Mouse (Mus musculus): ENCODE measurements around the gene Nfkb1. TPM values are rescaled to one million over a fixed set of nuclear protein-coding genes. Genes with fewer than 3 reads are reported as not detected.

The Nfkb1 gene
- total and polyA plus RNA-seq, 3 experiments, result 271 to 369 (median 346) TPM

GRCm38 (mm10) chr3:135686419-135686818, 4.9 kb downstream of the Nfkb1 start:
- peaks cover 89% of the 10 kb centered on the region for H3K79me2 ChIP-seq (replicated peaks; ENCODE audit: control insufficient read depth, extremely low read depth, insufficient read depth, poor library complexity, severe bottlenecking)
- dilution Hi-C loops (cut with MboI; ENCODE audit: extremely low pct_ligation_motif_present, extremely low pct_unique_long_range_greater_than_20kb, low sequenced_read_pairs) (no loop called here), in situ Hi-C loops (cut with MboI; ENCODE audit: low pct_ligation_motif_present, low pct_unique_long_range_greater_than_20kb, low sequenced_read_pairs) (no loop called here)
- H3K9ac ChIP-seq (ENCODE audit: insufficient read depth, low read depth), result no peak overlapping the region
- peak overlapping the region; percentile 3; the same call in 1 of the 2 replicates for H3K4me2 ChIP-seq (ENCODE audit: insufficient read depth, low read depth, poor library complexity, severe bottlenecking)
- H3K36me3 ChIP-seq (replicated peaks in 1 of 2; ENCODE audit: control insufficient read depth in 1 of 2, insufficient read depth in 1 of 2, low read length in 1 of 2), result peaks cover 1 to 38% of the 10 kb centered on the region in 2 experiments
- TF ChIP-seq ZNF384 (IDR thresholded peaks at IDR 0.05; ENCODE audit: low read depth, low read length) (no peak), MAFK (IDR thresholded peaks at IDR 0.05; ENCODE audit: insufficient replicate concordance, low read length) (no peak), MYC (IDR thresholded peaks at IDR 0.05; ENCODE audit: low read depth, low read length) (peak; percentile 75), UBTF (IDR thresholded peaks at IDR 0.05; ENCODE audit: low read depth, low read length) (peak; percentile 53; the same call in 1 of the 2 replicates), MXI1 (IDR thresholded peaks at IDR 0.05; ENCODE audit: low read depth, low read length) (no peak), JUN (IDR thresholded peaks at IDR 0.05; ENCODE audit: insufficient read depth, low read depth, low read length) (no peak), E2F4 (IDR thresholded peaks at IDR 0.05; ENCODE audit: insufficient replicate concordance, low read depth, low read length) (no peak), EP300 (IDR thresholded peaks at IDR 0.05; ENCODE audit: low read length) (peak; percentile 41; the same call in 1 of the 2 replicates), BHLHE40 (IDR thresholded peaks at IDR 0.05; ENCODE audit: low read depth, low read length) (0 out of 2 replicates have a peak, but pooled peaks have one; percentile 23), MAX (IDR thresholded peaks at IDR 0.05; ENCODE audit: low read length) (peak; percentile 84; the same call in 1 of the 2 replicates), CHD1 (IDR thresholded peaks at IDR 0.05; ENCODE audit: low read depth, low read length) (no peak), NRF1 (IDR thresholded peaks at IDR 0.05; ENCODE audit: low read depth, low read length) (no peak), IRF4 (IDR thresholded peaks at IDR 0.05; ENCODE audit: low read depth, low read length) (peak; percentile 65; the same call in 1 of the 2 replicates), MEF2A (IDR thresholded peaks at IDR 0.05; ENCODE audit: borderline replicate concordance, low read depth, low read length) (no peak), TBP (conservative IDR thresholded peaks at IDR 0.05; ENCODE audit: low read depth, low read length) (0 out of 2 replicates have a peak, but pooled peaks have one; percentile 19), PAX5 (IDR thresholded peaks at IDR 0.05; ENCODE audit: low read length) (no peak), USF2 (conservative IDR thresholded peaks at IDR 0.05; ENCODE audit: low read depth, low read length) (peak; percentile 13; the same call in 1 of the 2 replicates), USF1 (IDR thresholded peaks at IDR 0.05; ENCODE audit: low read depth, low read length) (no peak)
- no peak overlapping the region for H3K4me3 ChIP-seq (replicated peaks in 1 of 3; ENCODE audit: low read depth in 2 of 3, low read length in 2 of 3, poor library complexity in 1 of 3)
- H3K4me1 ChIP-seq (ENCODE audit: control insufficient read depth in 1 of 2, insufficient read depth in 2 of 2), result peaks cover 17 to 65% of the 10 kb centered on the region in 2 experiments
- peak; percentile 73 for DNase-seq (ENCODE audit: extremely low read depth)
- H3K9me3 ChIP-seq (replicated peaks; ENCODE audit: low read length), result no peaks in the 10 kb centered on the region
- H3K27me3 ChIP-seq (replicated peaks), result no peaks in the 10 kb centered on the region
- peak overlapping the region; percentile 20 for H3K27ac ChIP-seq (ENCODE audit: insufficient read depth, low read depth)

GRCm38 (mm10) chr3:135683275-135683674, 8.1 kb downstream of the Nfkb1 start:
- H3K27ac ChIP-seq (ENCODE audit: insufficient read depth, low read depth), result no peak overlapping the region
- no peaks in the 10 kb centered on the region for H3K9me3 ChIP-seq (replicated peaks; ENCODE audit: low read length)
- peaks cover 87% of the 10 kb centered on the region for H3K79me2 ChIP-seq (replicated peaks; ENCODE audit: control insufficient read depth, extremely low read depth, insufficient read depth, poor library complexity, severe bottlenecking)
- H3K4me2 ChIP-seq (ENCODE audit: insufficient read depth, low read depth, poor library complexity, severe bottlenecking), result no peak overlapping the region
- no peak overlapping the region for H3K9ac ChIP-seq (ENCODE audit: insufficient read depth, low read depth)
- H3K4me1 ChIP-seq (ENCODE audit: control insufficient read depth in 1 of 2, insufficient read depth in 2 of 2), result peaks cover 14 to 83% of the 10 kb centered on the region in 2 experiments
- H3K27me3 ChIP-seq (replicated peaks), result no peaks in the 10 kb centered on the region
- TF ChIP-seq ZC3H11A (IDR thresholded peaks at IDR 0.05; ENCODE audit: low read depth, low read length), result no peak
- peak; percentile 49; the same call in 1 of the 2 replicates for TF ChIP-seq ZNF384 (IDR thresholded peaks at IDR 0.05; ENCODE audit: low read depth, low read length)
- H3K36me3 ChIP-seq (replicated peaks in 1 of 2; ENCODE audit: control insufficient read depth in 1 of 2, insufficient read depth in 1 of 2, low read length in 1 of 2), result peaks cover 20 to 67% of the 10 kb centered on the region in 2 experiments
- dilution Hi-C loops (cut with MboI; ENCODE audit: extremely low pct_ligation_motif_present, extremely low pct_unique_long_range_greater_than_20kb, low sequenced_read_pairs) (no loop called here), in situ Hi-C loops (cut with MboI; ENCODE audit: low pct_ligation_motif_present, low pct_unique_long_range_greater_than_20kb, low sequenced_read_pairs) (no loop called here)
- H3K4me3 ChIP-seq (replicated peaks in 1 of 3; ENCODE audit: low read depth in 2 of 3, low read length in 2 of 3, poor library complexity in 1 of 3), result no peak overlapping the region
- no peak for DNase-seq (ENCODE audit: extremely low read depth)

Measured in CH12.LX (cell line).